Mouse (Mus musculus) neural tube, embryonic 14.5 days (tissue): ENCODE data around the gene Wbp2. TPM values are rescaled to one million over a fixed set of nuclear protein-coding genes. Genes with fewer than 3 reads are reported as not detected.
"Not testable (repeated sequence)": the region's sequence is repeated elsewhere in the genome, so short reads cannot be mapped to it uniquely, and the experiment has no call there.

Source experiments
- ATAC-seq: fragments of 200-750 bp; cut with Nextera tagmentation; 2 replicates; pipeline ENCODE4 v1.8.0; 2017; ENCODE audit warnings: low read depth, mild to moderate bottlenecking, moderate TSS enrichment, moderate library complexity
- H3K27ac ChIP-seq: fragments of 300-500 bp; sonication (generic); 2 replicates; pipeline ENCODE4 v1.5.1; 2014; ENCODE audit warnings: low read depth, mild to moderate bottlenecking, control low read depth, low read length, moderate library complexity, mixed read lengths
- H3K27me3 ChIP-seq: fragments of 300-500 bp; sonication (generic); 2 replicates; pipeline ENCODE4 v1.6.1; 2014; ENCODE audit warnings: low read length; ENCODE audit not compliant: control insufficient read depth, insufficient read depth
- H3K36me3 ChIP-seq: fragments of 300-500 bp; sonication (generic); 2 replicates; pipeline ENCODE4 v1.6.1; 2014; ENCODE audit warnings: low read length, mixed read lengths; ENCODE audit not compliant: control insufficient read depth, insufficient read depth
- H3K4me1 ChIP-seq: fragments of 300-500 bp; sonication (generic); 2 replicates; pipeline ENCODE4 v1.6.1; 2014; ENCODE audit warnings: low read length; ENCODE audit not compliant: control insufficient read depth, insufficient read depth
- H3K4me2 ChIP-seq: fragments of 300-500 bp; sonication (generic); 2 replicates; pipeline ENCODE4 v1.6.1; 2014; ENCODE audit warnings: mild to moderate bottlenecking, low read depth, low read length, control low read depth
- H3K4me3 ChIP-seq: fragments of 300-500 bp; sonication (generic); 2 replicates; pipeline ENCODE4 v1.5.1; 2014; ENCODE audit warnings: low read depth, low read length, control low read depth, mixed read lengths
- H3K9ac ChIP-seq: fragments of 300-500 bp; sonication (generic); replicated peaks from 2 replicates; pipeline ENCODE4 v1.6.1; 2014; ENCODE audit warnings: low read depth, mild to moderate bottlenecking, control low read depth, low read length, mixed read lengths
- H3K9me3 ChIP-seq: fragments of 300-500 bp; sonication (generic); 2 replicates; pipeline ENCODE4 v1.6.1; 2016; ENCODE audit warnings: low read length; ENCODE audit not compliant: control insufficient read depth
- WGBS: fragments of 180-500 bp; shearing (Covaris S2); extraction: QIAGEN DNeasy Blood & Tissue Kit; methylation state at CpG from one replicate; pipeline ENCODE4 v1.1.7; 2014; 5-methylcytosine and 5-hydroxymethylcytosine counted together
- polyA plus RNA-seq: library from polyadenylated mRNA; unstranded; fragments of >200 nt; fragmentation: Nextera tagmentation; extraction: Ambion mirVana; gene quantifications from 2 replicates; pipeline ENCODE4 v1.2.1, GENCODE M21; 2014

Wbp2 gene
- polyA plus RNA-seq, 1 experiment from 2014 or later, result 177 TPM

- 78% methylated on average over 9 of the region's 9 CpGs for WGBS
- H3K9me3 ChIP-seq, result no peaks in the 10 kb centered on the region
- no peak overlapping the region for H3K4me2 ChIP-seq
- no peak overlapping the region for H3K27ac ChIP-seq
- H3K27me3 ChIP-seq, result no peaks in the 10 kb centered on the region
- no peak overlapping the region for H3K9ac ChIP-seq
- H3K4me3 ChIP-seq, result no peak overlapping the region
- H3K4me1 ChIP-seq, result peaks cover 18% of the 10 kb centered on the region; the same call in 1 of the 2 replicates
- ATAC-seq, result no peak
- H3K36me3 ChIP-seq, result peaks cover 15% of the 10 kb centered on the region; the same call in 1 of the 2 replicates
These were observed 42.4 kb upstream of the Wbp2 start for GRCm38 (mm10) chr11:116129091-116129790.

- Histone ChIP-seq H3K4me2 (no peak overlapping the region), H3K4me1 (peaks cover 18% of the 10 kb centered on the region; the same call in 1 of the 2 replicates), H3K9me3 (no peaks in the 10 kb centered on the region), H3K9ac (no peak overlapping the region), H3K27me3 (no peaks in the 10 kb centered on the region), H3K36me3 (peaks cover 9% of the 10 kb centered on the region; the same call in 1 of the 2 replicates), H3K27ac (no peak overlapping the region), H3K4me3 (no peak overlapping the region)
- ATAC-seq, result no peak
- WGBS, result 55% methylated on average over 9 of the region's 9 CpGs
These were observed 41.2 kb upstream of the Wbp2 start for GRCm38 (mm10) chr11:116127986-116128385.

- H3K36me3 ChIP-seq, result peaks cover 5% of the 10 kb centered on the region; the same call in 1 of the 2 replicates
- no peaks in the 10 kb centered on the region for H3K27me3 ChIP-seq
- H3K4me1 ChIP-seq, result peaks cover 18% of the 10 kb centered on the region; the same call in 1 of the 2 replicates
- no peak within 1 kb of the TSS for H3K27ac ChIP-seq
- no peak within 1 kb of the TSS for H3K9ac ChIP-seq
- H3K9me3 ChIP-seq, result no peaks in the 10 kb centered on the region
- H3K4me3 ChIP-seq, result no peak within 1 kb of the TSS
- WGBS, result 27% methylated on average over 22 of the region's 23 CpGs
- H3K4me2 ChIP-seq, result peak within 1 kb of the TSS; percentile 12; the same call in 1 of the 2 replicates
- ATAC-seq, result no peak
These were observed 40.6 kb upstream of the Wbp2 start, which contains the start of gene Trim47 for GRCm38 (mm10) chr11:116127156-116127980. Trim47 (minus strand) TSS chr11:116127210.

- H3K27me3 ChIP-seq, result no peaks in the 10 kb centered on the region
- 94% methylated on average over 15 of the region's 15 CpGs for WGBS
- H3K4me3 ChIP-seq, result no peak overlapping the region
- H3K9ac ChIP-seq, result no peak overlapping the region
- peaks cover 16% of the 10 kb centered on the region; the same call in 1 of the 2 replicates for H3K4me1 ChIP-seq
- no peak for ATAC-seq
- 0 out of 2 replicates have a peak, but pooled peaks cover 4% of the 10 kb centered on the region for H3K36me3 ChIP-seq
- no peaks in the 10 kb centered on the region for H3K9me3 ChIP-seq
- no peak overlapping the region for H3K27ac ChIP-seq
- H3K4me2 ChIP-seq, result no peak overlapping the region
These were observed 39.5 kb upstream of the Wbp2 start for GRCm38 (mm10) chr11:116126261-116126660.

- not testable (repeated sequence) for ATAC-seq, H3K9me3 ChIP-seq, H3K27ac ChIP-seq, H3K4me3 ChIP-seq, H3K36me3 ChIP-seq, H3K9ac ChIP-seq, H3K27me3 ChIP-seq, H3K4me2 ChIP-seq, H3K4me1 ChIP-seq
- 90% methylated on average over 8 of the region's 8 CpGs for WGBS
These were observed 35.0 kb upstream of the Wbp2 start for GRCm38 (mm10) chr11:116121731-116122245.

- H3K27me3 ChIP-seq, result no peaks in the 10 kb centered on the region
- no peak overlapping the region for H3K27ac ChIP-seq
- no peak for ATAC-seq
These were observed 31.0 kb upstream of the Wbp2 start for GRCm38 (mm10) chr11:116117819-116118218.

GRCm38 (mm10) chr11:116117241-116117640, 30.4 kb upstream of the Wbp2 start:
- no peak for ATAC-seq
- Histone ChIP-seq H3K27me3 (no peaks in the 10 kb centered on the region), H3K9ac (no peak overlapping the region), H3K4me1 (no peaks in the 10 kb centered on the region), H3K27ac (no peak overlapping the region), H3K36me3 (no peaks in the 10 kb centered on the region), H3K4me2 (no peak overlapping the region), H3K9me3 (no peaks in the 10 kb centered on the region), H3K4me3 (no peak overlapping the region)
- 75% methylated on average over 12 of the region's 12 CpGs for WGBS

More at GRCm38 (mm10) chr11:116117819-116118218, 31.0 kb upstream of the Wbp2 start:
- Histone ChIP-seq H3K9ac (no peak overlapping the region), H3K4me3 (no peak overlapping the region), H3K4me2 (no peak overlapping the region), H3K36me3 (no peaks in the 10 kb centered on the region), H3K4me1 (no peaks in the 10 kb centered on the region), H3K9me3 (no peaks in the 10 kb centered on the region)

GRCm38 (mm10) chr11:116111611-116112203, 24.9 kb upstream of the Wbp2 start:
- Histone ChIP-seq H3K36me3 (no peaks in the 10 kb centered on the region), H3K27ac (no peak overlapping the region), H3K4me3 (no peak overlapping the region), H3K27me3 (peaks cover 41% of the 10 kb centered on the region), H3K4me2 (no peak overlapping the region), H3K4me1 (peaks cover 3% of the 10 kb centered on the region; the same call in 1 of the 2 replicates), H3K9me3 (no peaks in the 10 kb centered on the region), H3K9ac (no peak overlapping the region)
- no peak for ATAC-seq
- WGBS, result 85% methylated on average over 19 of the region's 19 CpGs
